Mouse (Mus musculus): Measurements from ENCODE around the gene Klhl22.
A peak's percentile ranks its signal among the peaks of the same experiment; 100 is the strongest.

Gene Klhl22

GRCm38 (mm10) chr16:17833681-17834399 is 74.4 kb downstream of the Klhl22 start:
- DNase-seq (ENCODE audit: low spot score): peak; percentile 56

GRCm38 (mm10) chr16:17834543-17834942 is 75.1 kb downstream of the Klhl22 start:
- DNase-seq (ENCODE audit: low spot score): no peak

DNA sequence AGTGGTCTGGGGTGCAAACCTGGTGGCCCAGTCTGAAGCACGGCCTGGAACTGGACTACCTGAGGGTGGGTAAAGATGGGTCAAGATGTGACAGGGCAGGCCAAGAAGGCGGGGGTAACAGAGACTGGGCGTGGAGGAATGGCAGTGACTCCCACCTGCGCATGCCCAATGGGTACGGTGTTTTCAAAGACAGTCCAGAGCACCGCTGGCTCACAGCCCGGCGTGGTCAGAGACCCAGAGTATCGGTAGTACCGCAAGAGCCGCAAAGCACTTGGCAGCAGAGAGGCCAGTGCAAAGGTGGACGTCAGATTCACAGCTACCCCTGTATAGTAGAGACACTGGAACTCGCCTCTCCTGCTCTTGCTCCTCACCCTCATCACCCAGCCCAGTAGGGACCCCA is 76.1 kb downstream of the Klhl22 start:
- DNase-seq (ENCODE audit: low spot score): no peak

DNA sequence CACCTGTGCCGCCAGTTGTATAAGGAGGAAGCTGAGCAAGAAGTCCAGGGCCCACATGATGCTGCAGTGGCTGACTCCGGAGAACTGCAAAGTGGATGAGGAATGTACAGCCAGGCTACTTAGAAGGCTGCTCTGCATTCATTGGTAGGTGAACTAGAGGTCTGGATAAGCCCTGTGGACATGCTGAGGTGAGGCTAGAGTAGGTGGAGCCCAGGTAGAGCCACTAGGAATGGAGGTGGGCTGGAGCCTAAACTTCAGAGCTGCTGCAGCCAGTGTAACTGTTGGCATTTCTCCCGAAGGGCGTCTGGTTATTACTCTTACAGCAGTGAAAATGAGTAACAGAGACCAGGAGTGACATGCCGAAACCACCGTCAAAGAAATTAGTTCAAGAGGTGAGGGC is 78.6 kb downstream of the Klhl22 start, which contains the start of gene Car15:
Car15 (minus strand) TSS at position 314 of the 400 bp plus-strand sequence.
- no peak for DNase-seq (ENCODE audit: low spot score)

- DNase-seq (ENCODE audit: low spot score): no peak
Measured at GRCm38 (mm10) chr16:17839976-17840375, 80.6 kb downstream of the Klhl22 start.

- no peak for DNase-seq (ENCODE audit: low spot score)
Measured at GRCm38 (mm10) chr16:17842437-17842836, 83.0 kb downstream of the Klhl22 start.
